12 mouse cellular contexts compared by ENCODE assay signal in genomic region chr12:117017912-117018311, GRCm38 (mm10).
DNase-seq lines count a peak whose midpoint lies in the region; ATAC-seq and TF ChIP-seq lines count a peak whose summit lies in the region.
"Had no signal": no experiment of that assay in that cellular context is flagged by ENCODE, and none has a peak within 500 bp of the region (broad histone marks: within the 10 kb centered on the region; RNA-seq: fewer than 3 reads in every experiment).

No protein-coding gene starts in this region.

- TF ChIP-seq EP300 in stomach, postnatal 0 days (optimal IDR thresholded peaks at IDR 0.05), result no peak

- no peak overlapping the region for H3K4me2 ChIP-seq in hindbrain, embryonic 14.5 days (replicated peaks)
- H3K4me2 ChIP-seq in hindbrain, postnatal 0 days (ENCODE audit: low read depth, low read length), result no peak overlapping the region
- H3K4me2 ChIP-seq in forebrain, embryonic 15.5 days (replicated peaks), result no peak overlapping the region
- no peak overlapping the region for H3K4me2 ChIP-seq in midbrain, embryonic 11.5 days
- no peak overlapping the region for H3K4me2 ChIP-seq in stomach, postnatal 0 days (replicated peaks; ENCODE audit: low read depth)

- H3K4me3 ChIP-seq in hindbrain, embryonic 14.5 days (replicated peaks; ENCODE audit: low read length), result no peak overlapping the region
- no peak overlapping the region for H3K4me3 ChIP-seq in hindbrain, postnatal 0 days (ENCODE audit: low read length)
- H3K4me3 ChIP-seq in forebrain, embryonic 15.5 days, result no peak overlapping the region
- no peak overlapping the region for H3K4me3 ChIP-seq in midbrain, embryonic 11.5 days (ENCODE audit: low read depth, low read length)
- H3K4me3 ChIP-seq in stomach, postnatal 0 days (ENCODE audit: low read depth, low read length), result no peak overlapping the region

- WGBS in hindbrain, embryonic 14.5 days, result 24% methylated on average over 2 of the region's 2 CpGs
- whole genome bisulfite sequencing in hindbrain, postnatal 0 days, result 31% methylated on average over 2 of the region's 2 CpGs
- 14% methylated on average over 2 of the region's 2 CpGs for WGBS in forebrain, embryonic 15.5 days
- 19% methylated on average over 2 of the region's 2 CpGs for WGBS in midbrain, embryonic 11.5 days
- 27% methylated on average over 2 of the region's 2 CpGs for WGBS in stomach, postnatal 0 days

- no peak for DNase-seq in hindbrain, embryonic 14.5 days (ENCODE audit: low spot score)
- no peak for DNase-seq in hindbrain, postnatal 0 days (ENCODE audit: low spot score)
- peak; percentile 10 for DNase-seq in Muller cell, postnatal 12 days (ENCODE audit: inconsistent ontology term)
- DNase-seq in midbrain, embryonic 11.5 days (ENCODE audit: low spot score, missing footprints), result peak; percentile 88
- no peak for DNase-seq in stomach, postnatal 0 days (ENCODE audit: low spot score)
- DNase-seq: cerebellum, adult 9-10 months; liver; lung, adult 18-20 months; lung, postnatal 4 days; thymus, postnatal 14 days had no signal

- H3K27me3 ChIP-seq in hindbrain, embryonic 14.5 days (ENCODE audit: control insufficient read depth, insufficient read depth, low read length), result no peaks in the 10 kb centered on the region
- no peaks in the 10 kb centered on the region for H3K27me3 ChIP-seq in hindbrain, postnatal 0 days (ENCODE audit: insufficient read depth, low read length)
- H3K27me3 ChIP-seq in forebrain, embryonic 15.5 days, result no peaks in the 10 kb centered on the region
- H3K27me3 ChIP-seq in midbrain, embryonic 11.5 days (ENCODE audit: control insufficient read depth, insufficient read depth, low read length), result no peaks in the 10 kb centered on the region
- H3K27me3 ChIP-seq in stomach, postnatal 0 days (ENCODE audit: control insufficient read depth, insufficient read depth, low read length), result no peaks in the 10 kb centered on the region

- no peaks in the 10 kb centered on the region for H3K36me3 ChIP-seq in hindbrain, embryonic 14.5 days (replicated peaks; ENCODE audit: control insufficient read depth, insufficient read depth)
- H3K36me3 ChIP-seq in hindbrain, postnatal 0 days (ENCODE audit: insufficient read depth, low read length), result no peaks in the 10 kb centered on the region
- H3K36me3 ChIP-seq in forebrain, embryonic 15.5 days, result no peaks in the 10 kb centered on the region
- no peaks in the 10 kb centered on the region for H3K36me3 ChIP-seq in midbrain, embryonic 11.5 days (ENCODE audit: control insufficient read depth, insufficient read depth, low read length)
- no peaks in the 10 kb centered on the region for H3K36me3 ChIP-seq in stomach, postnatal 0 days (ENCODE audit: control insufficient read depth, insufficient read depth, low read length)

- peak overlapping the region; percentile 60 for H3K27ac ChIP-seq in hindbrain, embryonic 14.5 days
- H3K27ac ChIP-seq in hindbrain, postnatal 0 days, result no peak overlapping the region
- peak overlapping the region; percentile 75 for H3K27ac ChIP-seq in forebrain, embryonic 15.5 days (replicated peaks)
- no peak overlapping the region for H3K27ac ChIP-seq in midbrain, embryonic 11.5 days (ENCODE audit: low read depth, low read length)
- no peak overlapping the region for H3K27ac ChIP-seq in stomach, postnatal 0 days (replicated peaks)

- peaks cover 16% of the 10 kb centered on the region; the same call in 1 of the 2 replicates for H3K4me1 ChIP-seq in hindbrain, embryonic 14.5 days (replicated peaks; ENCODE audit: control insufficient read depth, insufficient read depth, low read length)
- peaks cover 5% of the 10 kb centered on the region; the same call in 1 of the 2 replicates for H3K4me1 ChIP-seq in hindbrain, postnatal 0 days (ENCODE audit: insufficient read depth, low read length)
- H3K4me1 ChIP-seq in forebrain, embryonic 15.5 days, result peaks cover 13% of the 10 kb centered on the region
- H3K4me1 ChIP-seq in midbrain, embryonic 11.5 days (ENCODE audit: control insufficient read depth, insufficient read depth, low read length), result peaks cover 7% of the 10 kb centered on the region
- no peaks in the 10 kb centered on the region for H3K4me1 ChIP-seq in stomach, postnatal 0 days (replicated peaks; ENCODE audit: control insufficient read depth, insufficient read depth)

- no peak for TF ChIP-seq CTCF in hindbrain, postnatal 0 days (IDR thresholded peaks at IDR 0.05; ENCODE audit: low read depth)
- no peak for TF ChIP-seq CTCF in stomach, postnatal 0 days (IDR thresholded peaks at IDR 0.05; ENCODE audit: low read depth)

- H3K9ac ChIP-seq in hindbrain, embryonic 14.5 days, result no peak overlapping the region
- no peak overlapping the region for H3K9ac ChIP-seq in hindbrain, postnatal 0 days (replicated peaks; ENCODE audit: low read length)
- no peak overlapping the region for H3K9ac ChIP-seq in forebrain, embryonic 15.5 days (replicated peaks)
- H3K9ac ChIP-seq in midbrain, embryonic 11.5 days (ENCODE audit: low read length), result no peak overlapping the region
- no peak overlapping the region for H3K9ac ChIP-seq in stomach, postnatal 0 days (ENCODE audit: low read length)

- H3K9me3 ChIP-seq in hindbrain, embryonic 14.5 days (ENCODE audit: control insufficient read depth, low read length), result no peaks in the 10 kb centered on the region
- no peaks in the 10 kb centered on the region for H3K9me3 ChIP-seq in hindbrain, postnatal 0 days (ENCODE audit: low read length)
- H3K9me3 ChIP-seq in forebrain, embryonic 15.5 days, result no peaks in the 10 kb centered on the region
- no peaks in the 10 kb centered on the region for H3K9me3 ChIP-seq in midbrain, embryonic 11.5 days (ENCODE audit: control insufficient read depth, low read length)
- no peaks in the 10 kb centered on the region for H3K9me3 ChIP-seq in stomach, postnatal 0 days (ENCODE audit: control insufficient read depth, low read length)

- 0 out of 2 replicates have a peak, but pooled peaks have one; percentile 34 for ATAC-seq in hindbrain, embryonic 14.5 days (ENCODE audit: low FRiP score)
- no peak for ATAC-seq in hindbrain, postnatal 0 days
- no peak for ATAC-seq in forebrain, embryonic 15.5 days (replicated peaks)
- ATAC-seq in midbrain, embryonic 11.5 days (ENCODE audit: low FRiP score), result 0 out of 2 replicates have a peak, but pooled peaks have one; percentile 33
- no peak for ATAC-seq in stomach, postnatal 0 days (ENCODE audit: low FRiP score, low TSS enrichment)
- no peak for ATAC-seq in frontal cortex, adult (ENCODE audit: low TSS enrichment)

Comparison
In these comparisons a context has a peak if more than half of its experiments do, and no peak if none do; other contexts are left out.
1. ATAC-seq: peak in hindbrain, embryonic 14.5 days (single experiment) and midbrain, embryonic 11.5 days (single experiment); none in hindbrain, postnatal 0 days (single experiment), forebrain, embryonic 15.5 days (single experiment), stomach, postnatal 0 days (single experiment) and frontal cortex, adult (single experiment).
2. H3K27ac ChIP-seq: peak in hindbrain, embryonic 14.5 days (single experiment) and forebrain, embryonic 15.5 days (single experiment); none in hindbrain, postnatal 0 days (single experiment), midbrain, embryonic 11.5 days (single experiment) and stomach, postnatal 0 days (single experiment).
3. DNase-seq: peak in Muller cell, postnatal 12 days (single experiment) and midbrain, embryonic 11.5 days (single experiment); none in hindbrain, embryonic 14.5 days (single experiment), hindbrain, postnatal 0 days (single experiment) and stomach, postnatal 0 days (single experiment).